Mouse (Mus musculus): ENCODE measurements around the gene Fam118b. TPM values are rescaled to one million over a fixed set of nuclear protein-coding genes. Genes with fewer than 3 reads are reported as not detected.

The Fam118b gene
- polyA plus RNA-seq, 1 experiment from 2014 or later = 62.2 TPM

DNA sequence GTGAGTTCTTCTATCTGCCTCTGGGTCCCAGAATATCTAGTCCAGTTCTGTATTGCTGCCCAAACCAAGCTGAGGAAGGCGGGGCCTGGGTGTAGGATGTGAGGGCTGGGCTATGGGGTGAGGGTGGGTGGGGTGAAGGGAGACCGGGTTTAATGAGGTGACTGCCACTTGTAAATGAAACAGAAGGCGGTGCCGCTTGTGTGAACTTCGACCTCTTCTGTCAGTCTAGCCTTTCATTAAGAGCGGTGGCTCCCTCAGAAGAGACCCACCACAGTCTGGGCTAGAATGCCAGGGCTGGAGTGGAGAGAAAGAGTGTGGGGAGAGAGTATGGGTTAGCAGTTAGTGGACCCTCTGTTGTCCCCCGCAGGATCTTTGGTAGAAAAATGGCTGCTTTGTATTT is 22.4 kb upstream of the Fam118b start:
- H3K27me3 ChIP-seq = peaks cover 79% of the 10 kb centered on the region
- no peak overlapping the region for H3K4me2 ChIP-seq (replicated peaks)
- no peak overlapping the region for H3K9ac ChIP-seq
- no peaks in the 10 kb centered on the region for H3K9me3 ChIP-seq (replicated peaks)
- H3K4me3 ChIP-seq = no peak overlapping the region
- no peak overlapping the region for H3K27ac ChIP-seq
- 14% methylated on average over 7 of the region's 7 CpGs for WGBS
- no peaks in the 10 kb centered on the region for H3K36me3 ChIP-seq
- peak; percentile 67 for ATAC-seq (ENCODE audit: low FRiP score)
- H3K4me1 ChIP-seq = peaks cover 3% of the 10 kb centered on the region; the same call in 1 of the 2 replicates

DNA sequence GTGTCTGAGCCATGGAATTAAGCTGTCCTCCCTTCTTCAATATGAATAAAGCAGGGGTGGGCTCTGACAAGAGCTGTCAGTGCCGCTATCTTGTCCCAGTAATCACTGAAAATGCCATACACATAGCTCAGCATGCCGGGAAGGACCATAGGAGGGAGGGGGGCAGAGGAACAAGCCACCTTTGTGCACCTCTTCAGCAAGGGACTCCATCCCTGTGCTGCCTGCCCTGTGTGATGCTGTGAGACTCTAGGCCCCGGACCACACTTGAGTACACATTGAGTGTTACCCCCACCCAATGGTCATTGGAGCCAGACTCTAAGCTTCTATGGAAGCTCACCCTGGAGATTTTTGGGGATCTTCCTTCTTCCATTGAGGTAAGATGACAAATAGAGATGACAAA is 18.7 kb upstream of the Fam118b start:
- H3K4me3 ChIP-seq = no peak overlapping the region
- no peak for ATAC-seq (ENCODE audit: low FRiP score)
- no peaks in the 10 kb centered on the region for H3K9me3 ChIP-seq (replicated peaks)
- no peak overlapping the region for H3K27ac ChIP-seq
- 75% methylated on average over 3 of the region's 3 CpGs for WGBS
- peaks cover 8% of the 10 kb centered on the region; the same call in 1 of the 2 replicates for H3K4me1 ChIP-seq
- H3K36me3 ChIP-seq = no peaks in the 10 kb centered on the region
- H3K4me2 ChIP-seq (replicated peaks) = no peak overlapping the region
- peaks cover 80% of the 10 kb centered on the region for H3K27me3 ChIP-seq
- H3K9ac ChIP-seq = no peak overlapping the region

DNA sequence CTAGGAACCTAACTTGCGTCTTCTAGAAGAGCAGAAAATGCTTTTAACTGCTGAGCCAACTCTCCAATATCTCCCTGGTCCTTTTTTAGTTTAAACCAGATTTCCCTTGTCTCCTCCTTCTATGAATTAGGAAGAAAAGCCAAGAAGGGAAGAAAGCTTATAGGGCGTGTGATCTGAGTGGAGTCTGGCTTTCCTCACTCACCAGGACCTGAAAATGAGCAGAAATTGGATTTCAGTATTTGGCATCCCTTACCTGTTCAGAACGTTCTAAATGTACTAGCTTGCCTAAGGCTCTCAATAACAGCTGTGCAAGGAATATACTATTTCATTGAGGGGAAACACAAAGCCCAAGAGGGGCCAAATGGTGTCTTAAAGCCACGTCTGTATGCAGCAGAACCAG is 16.7 kb upstream of the Fam118b start:
- peaks cover 61% of the 10 kb centered on the region for H3K27me3 ChIP-seq
- no peak overlapping the region for H3K27ac ChIP-seq
- WGBS = 82% methylated on average over 4 of the region's 4 CpGs
- H3K9me3 ChIP-seq (replicated peaks) = no peaks in the 10 kb centered on the region
- H3K36me3 ChIP-seq = no peaks in the 10 kb centered on the region
- H3K4me2 ChIP-seq (replicated peaks) = no peak overlapping the region
- H3K9ac ChIP-seq = no peak overlapping the region
- no peak for ATAC-seq (ENCODE audit: low FRiP score)
- no peak overlapping the region for H3K4me3 ChIP-seq
- H3K4me1 ChIP-seq = peaks cover 4% of the 10 kb centered on the region; the same call in 1 of the 2 replicates

DNA sequence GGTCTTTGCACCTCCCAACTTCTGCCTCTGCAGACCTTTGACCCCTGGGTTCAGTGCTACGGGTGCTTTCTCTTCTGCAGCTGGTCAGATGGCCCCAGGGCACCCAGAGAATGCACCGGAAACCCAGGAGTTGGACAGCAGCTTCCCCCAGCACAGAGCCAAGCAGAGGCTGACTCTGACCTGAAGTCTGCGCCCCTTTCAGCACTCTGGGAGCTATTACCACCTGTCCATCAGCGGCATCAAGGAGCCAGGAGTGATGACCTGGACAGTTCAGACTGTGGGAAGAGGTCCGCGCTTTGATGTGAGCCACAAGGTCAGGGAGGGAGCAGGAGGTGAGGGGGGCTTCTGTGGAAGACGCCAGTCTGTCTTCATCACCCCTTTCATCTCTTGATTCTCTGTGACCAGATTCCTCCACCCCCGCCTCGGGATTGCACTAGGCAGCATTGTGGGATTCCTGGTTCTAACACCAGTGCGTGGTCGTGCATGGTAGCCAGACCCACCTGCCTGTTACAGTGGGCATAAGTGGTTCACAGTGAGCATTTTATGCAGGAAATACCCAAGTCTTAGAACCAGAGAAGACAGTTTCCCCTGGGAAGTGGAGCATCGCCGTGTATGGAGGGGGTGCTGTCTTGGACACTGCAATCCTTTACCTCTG is 15.9 kb upstream of the Fam118b start:
- Histone ChIP-seq H3K9me3 (replicated peaks) (no peaks in the 10 kb centered on the region), H3K36me3 (no peaks in the 10 kb centered on the region), H3K4me1 (peaks cover 4% of the 10 kb centered on the region; the same call in 1 of the 2 replicates), H3K9ac (no peak overlapping the region), H3K27me3 (peaks cover 53% of the 10 kb centered on the region), H3K4me2 (replicated peaks) (no peak overlapping the region), H3K4me3 (no peak overlapping the region), H3K27ac (no peak overlapping the region)
- WGBS = 51% methylated on average over 13 of the region's 13 CpGs
- ATAC-seq (ENCODE audit: low FRiP score) = peak; percentile 55; the same call in 1 of the 2 replicates

DNA sequence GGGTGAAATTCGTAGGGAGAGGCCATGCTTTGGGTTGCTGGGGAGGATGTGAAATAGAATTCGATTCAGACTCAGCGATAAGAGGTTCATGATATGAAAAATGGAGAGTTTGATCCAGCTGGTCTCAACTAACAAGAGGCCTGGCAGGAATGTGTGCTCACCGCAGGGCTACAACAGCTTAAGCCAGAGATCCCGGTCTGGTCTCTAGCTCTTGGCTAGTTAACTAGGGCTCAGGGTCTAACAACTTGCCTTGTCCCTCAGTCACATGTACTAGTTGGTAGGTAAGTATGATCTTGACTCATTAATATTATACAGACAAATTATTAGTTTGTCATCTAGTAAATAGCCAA is 15.2 kb upstream of the Fam118b start:
- no peak overlapping the region for H3K27ac ChIP-seq
- H3K9me3 ChIP-seq (replicated peaks) = no peaks in the 10 kb centered on the region
- no peak for ATAC-seq (ENCODE audit: low FRiP score)
- no peak overlapping the region for H3K4me3 ChIP-seq
- WGBS = 61% methylated on average over 5 of the region's 5 CpGs
- H3K9ac ChIP-seq = no peak overlapping the region
- H3K27me3 ChIP-seq = peaks cover 46% of the 10 kb centered on the region
- H3K4me2 ChIP-seq (replicated peaks) = no peak overlapping the region
- H3K36me3 ChIP-seq = peaks cover 3% of the 10 kb centered on the region; the same call in 1 of the 2 replicates
- peaks cover 4% of the 10 kb centered on the region; the same call in 1 of the 2 replicates for H3K4me1 ChIP-seq

DNA sequence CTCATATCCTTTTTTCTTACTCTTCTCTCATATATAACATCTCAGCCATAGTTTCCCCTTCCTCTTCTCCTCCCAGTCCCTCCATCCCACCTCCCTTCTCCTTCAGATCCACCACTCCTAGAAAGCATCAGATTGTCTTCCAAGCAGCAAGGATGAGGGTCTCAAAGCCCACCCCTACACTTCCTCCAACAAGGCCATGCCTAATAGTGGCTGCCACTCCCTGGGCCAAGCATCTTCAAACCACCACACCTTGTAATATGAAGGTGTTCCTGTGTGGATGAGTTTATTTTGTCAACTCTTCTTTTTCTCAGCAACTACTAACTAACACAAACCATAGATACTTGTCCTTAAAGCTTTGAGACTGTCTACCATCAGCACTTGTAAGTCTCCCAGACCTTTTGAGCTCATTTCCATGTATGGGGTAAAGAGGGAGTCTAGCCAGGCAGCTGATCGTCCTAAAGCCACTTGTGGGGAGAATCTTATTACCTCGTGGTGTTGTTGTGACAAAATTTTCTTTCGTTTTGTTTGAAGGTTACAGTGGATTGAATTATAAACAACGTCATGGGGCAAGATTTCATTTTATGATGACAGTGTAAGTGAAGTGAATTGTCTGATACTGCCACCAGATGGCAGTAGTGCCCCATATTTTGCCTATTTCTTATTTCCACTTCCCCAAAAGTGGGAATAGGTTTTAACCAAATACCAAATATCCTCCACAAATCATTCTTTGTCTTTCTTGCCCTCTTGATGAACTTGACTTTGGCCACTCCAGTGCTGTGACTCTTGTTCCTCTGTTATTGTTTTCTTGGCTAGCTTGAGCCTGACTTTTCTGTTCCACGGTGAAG is 14.6 kb upstream of the Fam118b start:
- WGBS = 19% methylated on average over 5 of the region's 5 CpGs
- Histone ChIP-seq H3K4me2 (replicated peaks) (no peak overlapping the region), H3K27ac (no peak overlapping the region), H3K9ac (no peak overlapping the region), H3K27me3 (peaks cover 40% of the 10 kb centered on the region), H3K4me1 (peaks cover 4% of the 10 kb centered on the region; the same call in 1 of the 2 replicates), H3K36me3 (peaks cover 9% of the 10 kb centered on the region), H3K4me3 (no peak overlapping the region), H3K9me3 (replicated peaks) (no peaks in the 10 kb centered on the region)
- no peak; the same call in 1 of the 2 replicates for ATAC-seq (ENCODE audit: low FRiP score)

DNA sequence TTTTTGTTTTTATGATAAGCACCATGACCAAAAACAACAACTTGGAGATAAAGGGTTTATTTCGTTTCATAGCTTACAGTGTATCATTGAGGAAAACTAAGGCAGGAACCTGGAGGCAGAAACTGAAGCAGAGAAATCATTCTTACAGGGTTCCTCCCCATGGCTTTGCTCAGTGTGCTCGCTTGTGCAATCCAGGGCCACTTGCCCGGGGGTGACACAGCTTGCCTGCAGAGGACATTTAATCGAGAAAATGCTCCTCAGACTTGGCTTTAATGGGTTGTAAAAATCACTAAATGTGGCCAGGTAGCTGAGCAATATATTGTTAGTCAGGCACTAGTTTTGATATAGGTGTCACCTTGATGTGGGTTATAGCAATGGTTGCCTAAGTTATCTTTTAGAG is 10.8 kb upstream of the Fam118b start:
- no peak overlapping the region for H3K4me2 ChIP-seq (replicated peaks)
- no peak overlapping the region for H3K4me3 ChIP-seq
- no peak overlapping the region for H3K27ac ChIP-seq
- H3K27me3 ChIP-seq = peaks cover 5% of the 10 kb centered on the region
- no peaks in the 10 kb centered on the region for H3K9me3 ChIP-seq (replicated peaks)
- 91% methylated on average over 4 of the region's 4 CpGs for WGBS
- peaks cover 33% of the 10 kb centered on the region for H3K36me3 ChIP-seq
- ATAC-seq (ENCODE audit: low FRiP score) = no peak
- H3K4me1 ChIP-seq = peaks cover under 1% of the 10 kb centered on the region; the same call in 1 of the 2 replicates
- H3K9ac ChIP-seq = no peak overlapping the region

DNA sequence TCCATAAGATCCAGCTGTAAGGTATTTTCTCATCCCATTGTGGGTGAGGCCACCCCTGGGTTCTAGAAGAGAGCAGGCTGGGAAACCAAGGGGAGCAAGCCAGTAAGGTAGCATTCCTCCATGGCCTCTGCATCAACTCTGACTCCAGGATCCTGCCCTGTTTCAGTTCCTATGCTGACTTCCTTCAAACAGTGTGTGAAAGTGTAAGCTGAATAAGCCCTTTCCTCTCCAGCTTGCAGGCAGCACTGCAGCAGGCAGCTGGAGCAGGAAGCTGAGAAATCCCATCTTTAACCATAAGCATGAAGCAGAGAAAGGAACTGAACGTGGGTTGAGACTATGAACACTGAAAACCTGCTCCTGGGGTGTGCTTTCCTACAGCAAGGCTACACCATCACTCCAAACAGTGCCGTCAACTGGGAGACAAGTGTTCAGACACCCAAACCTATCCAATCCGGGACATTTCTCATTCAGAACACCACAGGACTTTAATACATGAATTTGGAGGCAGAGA is 10.3 kb upstream of the Fam118b start:
- no peaks in the 10 kb centered on the region for H3K9me3 ChIP-seq (replicated peaks)
- 83% methylated on average over 3 of the region's 3 CpGs for WGBS
- no peak overlapping the region for H3K9ac ChIP-seq
- ATAC-seq (ENCODE audit: low FRiP score) = no peak
- H3K4me1 ChIP-seq = no peaks in the 10 kb centered on the region
- no peak overlapping the region for H3K4me3 ChIP-seq
- no peaks in the 10 kb centered on the region for H3K27me3 ChIP-seq
- H3K4me2 ChIP-seq (replicated peaks) = no peak overlapping the region
- no peak overlapping the region for H3K27ac ChIP-seq
- H3K36me3 ChIP-seq = peaks cover 33% of the 10 kb centered on the region

DNA sequence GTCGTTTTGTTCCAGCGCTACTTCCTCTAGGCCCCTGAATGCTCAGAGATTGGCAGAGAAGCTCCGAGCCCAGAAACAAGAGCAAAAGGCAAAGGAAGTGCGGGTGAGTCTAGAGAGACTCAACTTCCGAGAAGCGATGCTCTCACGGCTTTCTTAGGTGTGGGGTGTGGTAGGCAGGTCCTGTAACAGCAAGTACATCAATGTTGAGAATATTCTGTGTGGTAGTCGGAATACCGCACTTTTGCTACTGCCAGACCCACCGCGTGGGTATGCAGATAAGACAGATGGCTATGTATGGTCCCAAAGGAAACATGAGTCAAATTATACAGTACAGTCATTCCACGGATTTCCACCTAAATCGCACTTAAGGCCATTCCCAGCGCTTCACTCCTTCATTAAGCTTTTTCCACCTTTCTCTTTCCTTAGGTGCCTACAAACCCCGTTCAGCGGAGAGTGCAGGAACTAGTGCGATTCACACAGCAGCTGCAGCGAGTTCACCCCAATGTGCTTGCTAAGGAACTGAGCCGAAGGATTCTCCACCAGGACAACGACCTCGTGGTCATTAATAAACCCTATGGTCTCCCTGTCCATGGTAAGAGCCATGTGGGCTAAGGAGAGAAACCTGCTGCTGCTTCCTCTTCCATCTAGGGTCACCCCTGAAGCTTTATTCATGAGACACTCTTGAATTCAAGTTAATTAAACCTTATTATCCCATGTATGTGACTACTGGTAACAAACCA is 541 bp upstream of the Fam118b start:
- Histone ChIP-seq H3K4me3 (peak overlapping the region; percentile 61), H3K4me1 (peaks cover 14% of the 10 kb centered on the region), H3K9ac (peak overlapping the region; percentile 72), H3K9me3 (replicated peaks) (no peaks in the 10 kb centered on the region), H3K27ac (peak overlapping the region; percentile 68; the same call in 1 of the 2 replicates), H3K36me3 (peaks cover 13% of the 10 kb centered on the region), H3K4me2 (replicated peaks) (peak overlapping the region; percentile 80), H3K27me3 (no peaks in the 10 kb centered on the region)
- ATAC-seq (ENCODE audit: low FRiP score) = peak; percentile 62
- 3% methylated on average over 21 of the region's 21 CpGs for WGBS

DNA sequence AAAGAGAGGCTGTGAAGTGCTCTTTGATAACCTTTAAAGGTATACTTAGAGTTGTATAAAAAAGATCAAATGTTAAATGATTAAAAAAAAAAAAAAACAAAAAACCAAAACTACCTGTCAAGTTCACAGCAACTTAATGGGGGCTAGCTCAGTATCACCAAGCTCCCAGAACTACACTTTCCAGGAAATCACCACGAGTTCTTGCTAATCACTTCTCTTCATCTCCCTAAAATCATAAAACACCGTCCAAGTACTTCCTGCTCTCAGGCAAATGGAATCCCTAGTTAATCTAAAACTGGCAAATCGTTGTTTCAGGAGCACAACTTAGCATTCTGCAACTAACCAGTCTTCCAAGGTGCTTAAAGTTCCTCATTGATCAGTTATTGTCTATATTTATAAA is 3.1 kb downstream of the Fam118b start:
- no peak for ATAC-seq (ENCODE audit: low FRiP score)
- no peak overlapping the region for H3K9ac ChIP-seq
- H3K4me3 ChIP-seq = no peak overlapping the region
- no peaks in the 10 kb centered on the region for H3K27me3 ChIP-seq
- H3K27ac ChIP-seq = no peak overlapping the region
- H3K4me2 ChIP-seq (replicated peaks) = no peak overlapping the region
- no peaks in the 10 kb centered on the region for H3K9me3 ChIP-seq (replicated peaks)
- H3K36me3 ChIP-seq = 0 out of 2 replicates have a peak, but pooled peaks cover 2% of the 10 kb centered on the region
- WGBS = 90% methylated on average over 3 of the region's 3 CpGs
- peaks cover 14% of the 10 kb centered on the region for H3K4me1 ChIP-seq

DNA sequence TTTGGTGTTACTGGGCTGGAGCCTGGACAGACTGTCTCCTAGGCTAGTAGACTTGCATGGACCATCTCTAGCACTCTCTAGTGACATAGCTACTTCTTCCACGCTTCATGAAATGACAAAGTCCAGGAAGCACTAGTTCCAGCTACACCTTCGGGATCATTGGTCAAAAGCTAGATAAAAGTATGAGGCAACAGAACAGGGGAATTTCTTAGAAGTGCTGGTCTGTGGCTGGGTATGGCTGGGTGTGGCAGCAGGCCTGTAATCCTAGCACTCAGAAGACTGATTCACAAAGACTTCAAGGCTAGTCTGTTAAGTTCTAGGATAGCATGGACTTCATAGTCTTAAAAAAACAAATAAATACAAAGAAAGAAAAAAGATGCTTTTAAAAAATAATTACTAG is 4.2 kb downstream of the Fam118b start:
- no peak overlapping the region for H3K9ac ChIP-seq
- no peak overlapping the region for H3K27ac ChIP-seq
- WGBS = 96% methylated on average over 2 of the region's 2 CpGs
- no peak for ATAC-seq (ENCODE audit: low FRiP score)
- no peak overlapping the region for H3K4me2 ChIP-seq (replicated peaks)
- H3K9me3 ChIP-seq (replicated peaks) = no peaks in the 10 kb centered on the region
- no peaks in the 10 kb centered on the region for H3K27me3 ChIP-seq
- peaks cover 7% of the 10 kb centered on the region; the same call in 1 of the 2 replicates for H3K36me3 ChIP-seq
- H3K4me1 ChIP-seq = peaks cover 10% of the 10 kb centered on the region
- H3K4me3 ChIP-seq = no peak overlapping the region

DNA sequence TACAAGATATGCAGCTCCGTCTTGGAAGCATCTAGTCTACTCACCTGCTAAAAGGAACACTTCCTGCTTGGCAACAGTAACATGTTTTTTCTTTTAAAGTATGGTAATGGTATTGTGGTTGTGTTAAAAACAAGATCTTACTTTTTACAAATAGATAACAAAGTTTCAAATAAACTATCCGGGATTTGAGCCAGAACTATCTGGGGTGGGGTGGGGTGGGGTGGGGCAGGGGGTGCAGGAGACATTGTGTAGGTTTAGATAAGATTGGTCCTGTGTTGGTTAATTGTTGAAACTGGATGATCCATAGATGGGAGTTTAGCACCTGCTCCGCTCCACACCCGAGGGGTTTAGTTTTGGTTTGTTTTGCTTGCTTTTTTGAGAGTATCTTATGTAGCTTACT is 5.2 kb downstream of the Fam118b start:
- no peak overlapping the region for H3K9ac ChIP-seq
- no peak overlapping the region for H3K27ac ChIP-seq
- H3K4me2 ChIP-seq (replicated peaks) = no peak overlapping the region
- 85% methylated on average over 4 of the region's 4 CpGs for WGBS
- peaks cover 7% of the 10 kb centered on the region; the same call in 1 of the 2 replicates for H3K36me3 ChIP-seq
- no peak overlapping the region for H3K4me3 ChIP-seq
- no peak for ATAC-seq (ENCODE audit: low FRiP score)
- H3K9me3 ChIP-seq (replicated peaks) = no peaks in the 10 kb centered on the region
- no peaks in the 10 kb centered on the region for H3K27me3 ChIP-seq
- H3K4me1 ChIP-seq = peaks cover 7% of the 10 kb centered on the region

Data from hindbrain, embryonic 12.5 days (tissue).